Mouse (Mus musculus): Measurements from ENCODE around the gene Pop7. TPM values are rescaled to one million over a fixed set of nuclear protein-coding genes. Genes with fewer than 3 reads are reported as not detected.

Gene Pop7
- total and polyA plus RNA-seq, 2 experiments from 2014 or later = 40.1 to 40.6 TPM

GRCm38 (mm10) chr5:137504041-137504440 is 1.7 kb upstream of the Pop7 start:
- DNase-seq (ENCODE audit: low spot score) = no peak
- Histone ChIP-seq H3K36me3 (replicated peaks; ENCODE audit: control insufficient read depth, insufficient read depth, low read length) (no peaks in the 10 kb centered on the region), H3K27ac (ENCODE audit: low read depth) (no peak overlapping the region), H3K4me2 (ENCODE audit: low read depth, low read length) (no peak overlapping the region), H3K9me3 (replicated peaks; ENCODE audit: control insufficient read depth, low read length) (no peaks in the 10 kb centered on the region), H3K9ac (replicated peaks; ENCODE audit: low read depth, low read length) (no peak overlapping the region), H3K4me3 (ENCODE audit: low read depth, low read length) (no peak overlapping the region), H3K27me3 (ENCODE audit: control insufficient read depth, insufficient read depth, low read length) (no peaks in the 10 kb centered on the region), H3K4me1 (ENCODE audit: control insufficient read depth, insufficient read depth) (peaks cover 12% of the 10 kb centered on the region; the same call in 1 of the 2 replicates)
- TF ChIP-seq EP300 (IDR thresholded peaks at IDR 0.05; ENCODE audit: low read depth) (no peak), CTCF (IDR thresholded peaks at IDR 0.05; ENCODE audit: low read depth) (no peak; the same call in 1 of the 2 replicates)
- WGBS = 77% methylated on average over 6 of the region's 6 CpGs
- no peak for ATAC-seq (ENCODE audit: insufficient read depth, low read depth)

- Histone ChIP-seq H3K4me2 (ENCODE audit: low read depth, low read length) (peak overlapping the region; percentile 66), H3K9me3 (replicated peaks; ENCODE audit: control insufficient read depth, low read length) (no peaks in the 10 kb centered on the region), H3K9ac (replicated peaks; ENCODE audit: low read depth, low read length) (peak overlapping the region; percentile 44), H3K36me3 (replicated peaks; ENCODE audit: control insufficient read depth, insufficient read depth, low read length) (no peaks in the 10 kb centered on the region), H3K4me3 (ENCODE audit: low read depth, low read length) (peak overlapping the region; percentile 64), H3K27ac (ENCODE audit: low read depth) (peak overlapping the region; percentile 97), H3K4me1 (ENCODE audit: control insufficient read depth, insufficient read depth) (peaks cover 12% of the 10 kb centered on the region; the same call in 1 of the 2 replicates), H3K27me3 (ENCODE audit: control insufficient read depth, insufficient read depth, low read length) (no peaks in the 10 kb centered on the region)
- peak; percentile 89 for ATAC-seq (ENCODE audit: insufficient read depth, low read depth)
- WGBS = under 1% methylated on average over 25 of the region's 30 CpGs
- TF ChIP-seq EP300 (IDR thresholded peaks at IDR 0.05; ENCODE audit: low read depth) (0 out of 2 replicates have a peak, but pooled peaks have one; percentile 84), CTCF (IDR thresholded peaks at IDR 0.05; ENCODE audit: low read depth) (peak; percentile 94)
- DNase-seq (ENCODE audit: low spot score) = peak; percentile 95
These were observed 371 bp upstream of the Pop7 start for GRCm38 (mm10) chr5:137502667-137503110.

- Histone ChIP-seq H3K9me3 (replicated peaks; ENCODE audit: control insufficient read depth, low read length) (no peaks in the 10 kb centered on the region), H3K4me2 (ENCODE audit: low read depth, low read length) (no peak overlapping the region), H3K4me3 (ENCODE audit: low read depth, low read length) (no peak overlapping the region), H3K9ac (replicated peaks; ENCODE audit: low read depth, low read length) (no peak overlapping the region), H3K4me1 (ENCODE audit: control insufficient read depth, insufficient read depth) (peaks cover 12% of the 10 kb centered on the region; the same call in 1 of the 2 replicates), H3K36me3 (replicated peaks; ENCODE audit: control insufficient read depth, insufficient read depth, low read length) (no peaks in the 10 kb centered on the region), H3K27ac (ENCODE audit: low read depth) (no peak overlapping the region), H3K27me3 (ENCODE audit: control insufficient read depth, insufficient read depth, low read length) (no peaks in the 10 kb centered on the region)
- ATAC-seq (ENCODE audit: insufficient read depth, low read depth) = no peak
- 90% methylated on average over 7 of the region's 7 CpGs for WGBS
- TF ChIP-seq CTCF (IDR thresholded peaks at IDR 0.05; ENCODE audit: low read depth) (no peak), EP300 (IDR thresholded peaks at IDR 0.05; ENCODE audit: low read depth) (no peak)
- no peak for DNase-seq (ENCODE audit: low spot score)
These were observed 2.1 kb downstream of the Pop7 start for GRCm38 (mm10) chr5:137500186-137500585.

GRCm38 (mm10) chr5:137493831-137494230 is 8.5 kb downstream of the Pop7 start:
- no peak overlapping the region for H3K4me2 ChIP-seq (ENCODE audit: low read depth, low read length)
- no peaks in the 10 kb centered on the region for H3K36me3 ChIP-seq (replicated peaks; ENCODE audit: control insufficient read depth, insufficient read depth, low read length)
- peak; percentile 65 for DNase-seq (ENCODE audit: low spot score)
- no peak overlapping the region for H3K27ac ChIP-seq (ENCODE audit: low read depth)
- no peaks in the 10 kb centered on the region for H3K27me3 ChIP-seq (ENCODE audit: control insufficient read depth, insufficient read depth, low read length)
- 53% methylated on average over 13 of the region's 13 CpGs for WGBS
- TF ChIP-seq CTCF (IDR thresholded peaks at IDR 0.05; ENCODE audit: low read depth) (no peak), EP300 (IDR thresholded peaks at IDR 0.05; ENCODE audit: low read depth) (no peak)
- peak; percentile 65 for ATAC-seq (ENCODE audit: insufficient read depth, low read depth)
- H3K9me3 ChIP-seq (replicated peaks; ENCODE audit: control insufficient read depth, low read length) = no peaks in the 10 kb centered on the region
- H3K9ac ChIP-seq (replicated peaks; ENCODE audit: low read depth, low read length) = no peak overlapping the region
- H3K4me1 ChIP-seq (ENCODE audit: control insufficient read depth, insufficient read depth) = no peaks in the 10 kb centered on the region
- no peak overlapping the region for H3K4me3 ChIP-seq (ENCODE audit: low read depth, low read length)

- Histone ChIP-seq H3K27me3 (ENCODE audit: control insufficient read depth, insufficient read depth, low read length) (peaks cover 9% of the 10 kb centered on the region), H3K4me1 (ENCODE audit: control insufficient read depth, insufficient read depth) (no peaks in the 10 kb centered on the region), H3K4me3 (ENCODE audit: low read depth, low read length) (no peak overlapping the region), H3K27ac (ENCODE audit: low read depth) (no peak overlapping the region), H3K4me2 (ENCODE audit: low read depth, low read length) (no peak overlapping the region), H3K9me3 (replicated peaks; ENCODE audit: control insufficient read depth, low read length) (no peaks in the 10 kb centered on the region), H3K36me3 (replicated peaks; ENCODE audit: control insufficient read depth, insufficient read depth, low read length) (no peaks in the 10 kb centered on the region), H3K9ac (replicated peaks; ENCODE audit: low read depth, low read length) (no peak overlapping the region)
- TF ChIP-seq EP300 (IDR thresholded peaks at IDR 0.05; ENCODE audit: low read depth) (no peak), CTCF (IDR thresholded peaks at IDR 0.05; ENCODE audit: low read depth) (no peak)
- ATAC-seq (ENCODE audit: insufficient read depth, low read depth) (no peak), DNase-seq (ENCODE audit: low spot score) (no peak)
- WGBS = 46% methylated on average over 4 of the region's 4 CpGs
These were observed 10.8 kb downstream of the Pop7 start for GRCm38 (mm10) chr5:137491559-137491958.

- no peaks in the 10 kb centered on the region for H3K9me3 ChIP-seq (replicated peaks; ENCODE audit: control insufficient read depth, low read length)
- peaks cover 34% of the 10 kb centered on the region for H3K27me3 ChIP-seq (ENCODE audit: control insufficient read depth, insufficient read depth, low read length)
- no peaks in the 10 kb centered on the region for H3K36me3 ChIP-seq (replicated peaks; ENCODE audit: control insufficient read depth, insufficient read depth, low read length)
- H3K4me1 ChIP-seq (ENCODE audit: control insufficient read depth, insufficient read depth) = no peaks in the 10 kb centered on the region
- DNase-seq (ENCODE audit: low spot score) = no peak
- H3K27ac ChIP-seq (ENCODE audit: low read depth) = no peak overlapping the region
- ATAC-seq (ENCODE audit: insufficient read depth, low read depth) = no peak
- WGBS = 82% methylated on average over 7 of the region's 7 CpGs
- no peak overlapping the region for H3K4me3 ChIP-seq (ENCODE audit: low read depth, low read length)
- H3K9ac ChIP-seq (replicated peaks; ENCODE audit: low read depth, low read length) = no peak overlapping the region
- no peak for TF ChIP-seq CTCF (IDR thresholded peaks at IDR 0.05; ENCODE audit: low read depth)
- TF ChIP-seq EP300 (IDR thresholded peaks at IDR 0.05; ENCODE audit: low read depth) = no peak
- H3K4me2 ChIP-seq (ENCODE audit: low read depth, low read length) = no peak overlapping the region
These were observed 14.7 kb downstream of the Pop7 start for GRCm38 (mm10) chr5:137487616-137488015.
